Mouse (Mus musculus): ENCODE data around the gene Szrd1.

The Szrd1 gene

GRCm38 (mm10) chr4:141139116-141139970, at the start of gene Szrd1:
Szrd1 (minus strand) TSS chr4:141139775.
- peak; percentile 100 for DNase-seq (ENCODE audit: low spot score)

- DNase-seq (ENCODE audit: low spot score), result no peak
These were observed 47.6 kb upstream of the Szrd1 start for GRCm38 (mm10) chr4:141186923-141187836.

DNA sequence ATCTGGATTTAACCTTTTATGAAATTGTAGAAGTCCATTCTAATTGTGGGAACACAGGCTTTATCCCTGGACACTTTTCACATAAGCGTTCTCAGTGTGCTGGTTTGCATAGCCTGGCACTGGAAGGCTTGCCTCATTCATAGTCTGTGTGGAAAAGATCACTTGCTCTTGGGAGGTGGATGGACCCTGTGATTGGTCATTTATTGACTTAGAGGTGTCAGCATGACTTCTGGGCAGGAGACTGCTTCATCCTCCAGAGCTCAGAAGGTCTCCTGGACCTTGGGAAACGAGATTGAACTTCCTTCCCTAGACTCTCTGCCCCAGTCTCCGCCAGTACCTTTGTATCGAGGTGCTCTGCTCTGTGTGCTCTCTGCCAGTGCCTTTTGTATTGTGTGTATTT, 44.9 kb upstream of the Szrd1 start:
- DNase-seq (ENCODE audit: low spot score), result no peak

- DNase-seq (ENCODE audit: low spot score), result no peak
These were observed 44.4 kb upstream of the Szrd1 start for GRCm38 (mm10) chr4:141183932-141184331.

GRCm38 (mm10) chr4:141181981-141182380, 42.4 kb upstream of the Szrd1 start:
- no peak for DNase-seq (ENCODE audit: low spot score)

GRCm38 (mm10) chr4:141180831-141181230, 41.3 kb upstream of the Szrd1 start:
- no peak for DNase-seq (ENCODE audit: low spot score)

DNA sequence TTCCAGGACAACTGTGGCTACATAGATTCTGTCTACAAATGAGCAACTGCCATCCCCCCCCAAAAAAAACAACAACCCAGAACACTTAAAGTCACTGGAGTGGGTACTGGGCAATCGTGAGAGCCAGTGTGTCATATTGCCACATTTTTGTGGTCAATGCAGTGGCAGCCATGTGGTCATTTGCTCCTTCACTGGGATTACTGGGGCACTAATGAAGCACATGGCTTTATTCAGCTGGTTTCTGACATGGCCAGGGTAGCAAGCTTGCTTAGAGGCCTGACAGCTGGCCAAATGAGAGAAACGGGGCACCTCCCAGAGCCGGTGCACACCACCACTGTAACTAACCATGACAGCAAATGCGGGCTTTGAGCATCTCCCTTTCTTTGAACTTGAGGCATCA, 38.9 kb upstream of the Szrd1 start:
- peak; percentile 63 for DNase-seq (ENCODE audit: low spot score)

DNA sequence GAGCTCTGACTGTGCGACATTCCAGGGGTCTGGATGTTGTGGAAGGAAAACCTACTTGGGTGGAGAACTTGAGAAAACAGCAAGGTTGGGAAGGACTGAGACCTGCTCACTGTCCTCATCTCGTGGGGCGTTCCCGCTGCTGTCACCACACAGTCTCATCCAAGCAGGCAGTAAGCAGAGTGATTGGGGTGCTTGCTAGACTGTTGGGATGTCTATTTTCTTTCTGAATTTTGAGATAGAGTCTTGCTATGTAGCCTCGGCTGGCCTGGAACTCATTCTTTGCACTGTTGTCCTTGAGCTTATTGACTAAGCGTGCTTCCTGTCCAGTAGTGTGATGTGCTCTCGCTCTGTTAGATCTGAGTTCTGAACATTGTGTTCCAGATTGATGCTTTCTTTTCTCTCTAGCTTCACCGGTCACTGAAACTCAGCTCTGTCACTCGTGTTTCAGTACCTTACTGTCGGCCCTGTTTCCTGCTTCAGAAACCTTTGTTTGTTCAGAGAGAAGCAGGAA, 36.8 kb upstream of the Szrd1 start:
- no peak for DNase-seq (ENCODE audit: low spot score)

DNA sequence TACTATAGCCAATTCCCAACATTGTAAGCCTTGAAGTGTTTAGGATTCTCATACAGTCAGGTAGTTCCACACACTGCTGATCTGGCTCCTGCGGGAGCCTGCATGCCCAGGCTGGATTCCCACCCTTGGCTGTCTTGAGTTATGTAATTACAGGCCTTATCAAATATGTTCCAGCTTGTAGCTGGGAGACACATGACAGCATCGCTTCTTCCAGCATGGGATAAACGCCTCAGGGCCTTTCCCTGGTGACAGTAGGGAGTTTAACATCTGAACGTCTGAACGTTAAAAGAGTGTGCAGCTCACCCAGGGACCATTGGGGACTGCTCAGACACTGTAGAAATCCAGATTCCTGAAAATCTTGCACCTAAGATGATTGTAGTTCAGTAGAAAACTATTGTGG, 36.2 kb upstream of the Szrd1 start:
- no peak for DNase-seq (ENCODE audit: low spot score)

DNA sequence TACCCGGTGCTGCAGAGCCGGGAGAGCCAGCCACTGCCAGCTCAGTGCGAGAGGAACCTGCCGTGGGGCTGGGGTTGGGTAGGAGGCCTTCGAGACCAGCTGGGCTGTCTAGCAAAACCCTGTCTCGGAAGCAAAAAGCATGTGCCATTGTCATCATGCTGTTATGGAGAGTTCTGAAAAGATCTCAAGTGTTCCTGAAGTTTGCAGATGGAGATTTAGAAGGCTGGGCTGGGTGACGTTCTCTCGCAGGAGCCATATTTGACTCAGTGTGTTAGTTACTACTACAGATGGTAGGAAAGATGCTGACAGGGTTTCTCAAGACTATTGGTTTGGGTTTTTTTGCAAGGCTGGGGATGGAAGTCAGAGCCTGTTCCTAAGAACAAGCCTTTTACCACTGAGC, 32.5 kb upstream of the Szrd1 start:
- no peak for DNase-seq (ENCODE audit: low spot score)

GRCm38 (mm10) chr4:141167156-141167555, 27.6 kb upstream of the Szrd1 start:
- DNase-seq (ENCODE audit: low spot score), result no peak

DNA sequence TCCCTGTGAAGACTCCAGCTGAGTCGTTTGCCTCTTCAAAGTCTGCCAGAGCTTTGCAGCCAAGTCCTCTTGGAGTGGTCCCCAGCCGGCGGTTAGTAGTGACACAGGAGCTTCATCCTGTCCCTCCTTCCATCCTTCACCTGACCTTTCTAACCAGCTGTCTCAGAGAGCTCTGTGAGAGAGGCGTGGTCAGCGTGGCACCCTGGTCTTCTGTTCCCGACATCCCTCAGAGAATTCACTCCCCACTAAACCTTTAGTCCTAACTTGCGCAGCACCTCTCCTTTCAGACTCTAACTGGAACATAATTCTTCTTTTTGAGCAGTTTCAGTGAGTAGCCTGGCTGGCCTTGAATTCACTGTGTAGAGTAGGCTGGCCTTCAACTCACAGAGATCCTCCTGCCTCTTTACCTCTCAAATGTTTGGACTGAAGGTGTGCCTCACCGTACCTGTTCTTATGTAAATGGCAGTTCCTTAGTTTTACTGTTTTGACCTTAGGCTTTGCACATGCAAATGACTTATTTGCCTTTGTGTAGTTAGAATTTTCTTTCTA, 26.2 kb upstream of the Szrd1 start:
- no peak for DNase-seq (ENCODE audit: low spot score)

DNA sequence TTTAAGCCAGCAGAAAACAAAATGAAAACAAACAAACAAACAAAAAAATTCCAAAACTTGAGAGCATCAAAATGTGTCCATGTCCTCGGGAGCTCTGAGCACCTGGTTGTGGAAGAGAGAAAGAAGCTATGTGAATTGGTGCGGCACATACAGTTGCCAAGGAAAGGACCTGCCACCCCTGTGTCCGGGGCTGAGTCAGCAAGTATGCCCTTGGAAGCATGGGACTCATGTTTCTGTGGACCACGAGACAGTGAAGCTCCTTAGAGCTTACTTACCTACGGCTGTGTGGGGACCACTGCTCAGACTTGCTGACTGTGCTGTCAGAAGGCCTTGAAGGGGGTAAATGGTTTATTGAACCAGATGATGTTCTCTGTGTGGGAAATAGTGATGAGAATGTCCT, 24.2 kb upstream of the Szrd1 start:
- no peak for DNase-seq (ENCODE audit: low spot score)

DNA sequence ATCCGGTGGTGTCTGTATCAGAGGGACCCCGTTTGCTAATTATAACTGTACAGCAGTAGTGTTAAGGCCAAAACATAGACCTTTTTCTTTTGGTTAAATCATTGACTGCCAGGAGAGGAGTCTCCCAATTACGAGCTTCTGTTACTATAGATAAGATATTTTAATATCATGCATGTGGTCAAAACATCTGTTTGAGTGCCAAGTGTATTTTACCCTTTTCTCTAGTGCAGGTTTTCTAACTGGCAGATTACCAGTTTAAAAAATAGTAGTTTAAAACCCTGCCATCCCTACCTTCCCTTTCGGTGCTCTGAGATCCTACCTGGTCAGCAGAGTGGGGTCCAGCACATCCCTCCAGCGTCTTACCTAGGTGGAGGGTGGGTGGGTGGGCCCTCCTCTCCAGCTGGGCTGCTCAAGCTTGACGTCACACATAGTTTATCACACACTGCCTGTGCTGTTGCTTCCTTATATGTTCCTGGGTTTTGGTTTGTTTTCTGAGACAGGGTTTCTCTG, 22.2 kb upstream of the Szrd1 start:
- DNase-seq (ENCODE audit: low spot score), result no peak

GRCm38 (mm10) chr4:141160193-141160592, 20.6 kb upstream of the Szrd1 start:
- DNase-seq (ENCODE audit: low spot score), result no peak

GRCm38 (mm10) chr4:141159666-141160065, 20.1 kb upstream of the Szrd1 start:
- no peak for DNase-seq (ENCODE audit: low spot score)

DNA sequence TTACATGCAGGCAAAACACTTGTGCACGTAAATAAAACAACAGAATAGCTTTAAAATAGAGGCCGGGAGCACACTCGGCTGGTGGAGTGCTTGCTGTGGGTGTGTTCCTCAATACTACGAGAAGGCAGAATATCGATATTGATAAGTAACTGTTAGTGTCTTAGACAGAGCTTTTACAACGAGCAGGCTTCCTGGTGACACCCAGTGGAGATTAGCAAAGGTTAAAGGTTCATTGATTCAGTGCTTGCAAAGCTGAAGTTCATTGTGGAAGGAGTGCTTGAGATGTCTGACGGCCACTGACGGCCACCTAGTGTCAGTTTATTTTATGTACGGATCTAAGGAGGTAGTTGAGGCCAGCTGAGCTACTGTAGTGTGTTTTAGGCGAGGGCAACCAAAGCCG, 19.5 kb upstream of the Szrd1 start:
- no peak for DNase-seq (ENCODE audit: low spot score)

DNA sequence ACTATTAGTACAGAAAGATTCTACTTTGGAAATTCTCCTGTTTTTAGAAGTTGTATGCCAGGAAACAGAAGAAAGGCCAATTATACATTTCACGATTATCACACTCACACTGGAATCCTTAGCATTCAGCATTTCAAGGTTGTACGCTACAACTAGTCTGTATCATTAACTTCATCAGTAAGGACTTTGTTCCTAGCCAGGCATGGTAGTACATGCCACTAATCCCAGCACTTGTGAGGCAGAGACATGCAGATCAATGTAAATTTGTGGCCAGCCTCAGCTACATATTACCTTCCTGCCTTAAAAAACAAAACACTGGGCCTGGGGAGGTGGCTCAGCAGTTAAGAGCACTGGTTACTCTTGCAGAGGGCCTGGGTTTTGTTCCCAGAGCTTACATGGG, 19.0 kb upstream of the Szrd1 start:
- DNase-seq (ENCODE audit: low spot score), result no peak

GRCm38 (mm10) chr4:141157485-141157884, 17.9 kb upstream of the Szrd1 start:
- no peak for DNase-seq (ENCODE audit: low spot score)

- peak; percentile 58 for DNase-seq (ENCODE audit: low spot score)
These were observed 9.5 kb upstream of the Szrd1 start for GRCm38 (mm10) chr4:141149116-141149515.

DNA sequence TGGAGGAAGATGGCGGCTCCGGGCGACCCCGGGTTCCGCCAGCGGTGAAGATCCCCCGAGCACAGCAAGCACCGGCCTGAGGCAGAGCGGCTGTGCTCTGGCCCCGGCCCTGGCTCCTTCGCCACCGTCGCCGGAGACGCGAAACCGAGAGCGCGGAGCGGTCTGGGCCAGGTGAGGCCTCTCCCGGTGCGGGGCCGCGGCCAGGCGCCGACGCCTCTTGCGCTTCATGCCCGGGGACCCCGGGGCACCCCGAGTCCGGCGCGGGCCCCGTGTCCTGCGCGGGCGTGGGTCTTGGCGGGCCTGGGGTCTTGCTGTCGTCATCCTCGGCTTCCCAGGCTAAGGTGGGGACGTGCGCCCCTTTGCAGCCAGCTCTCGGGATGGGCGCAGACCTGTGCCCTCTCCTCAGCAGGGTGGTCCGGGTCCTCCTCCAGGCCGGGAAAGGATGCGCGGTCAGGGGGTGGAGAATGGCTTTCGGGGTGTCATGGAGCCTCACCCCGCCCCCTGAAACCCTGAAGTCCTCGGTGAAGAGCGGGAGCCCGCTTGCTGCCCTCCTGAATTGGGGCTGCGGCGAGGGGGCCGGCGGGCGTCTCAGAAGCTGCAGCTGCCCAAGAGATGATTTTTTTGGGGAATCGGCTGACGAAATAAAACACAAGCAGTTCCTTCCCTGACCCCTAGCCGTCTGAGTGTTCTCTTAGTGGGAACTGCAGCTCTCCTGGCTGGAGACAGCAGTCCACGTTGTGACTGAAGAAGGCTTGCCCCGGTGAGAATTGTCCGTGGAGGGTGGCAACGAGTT, 8.6 kb upstream of the Szrd1 start:
- peak; percentile 87 for DNase-seq (ENCODE audit: low spot score)
